Mouse (Mus musculus): ENCODE results near the gene Skor1.
A peak's percentile ranks its signal among the peaks of the same experiment; 100 is the strongest.

Skor1 gene

GRCm38 (mm10) chr9:63133659-63134058 is 15.1 kb downstream of the Skor1 start:
- DNase-seq (ENCODE audit: low spot score in 2 of 2) = no peak

GRCm38 (mm10) chr9:63132673-63133601 is 15.8 kb downstream of the Skor1 start:
- DNase-seq (ENCODE audit: low spot score in 2 of 2) = peak; percentile 92 to 94

- no peak for DNase-seq (ENCODE audit: low spot score in 2 of 2)
These were observed 16.7 kb downstream of the Skor1 start for GRCm38 (mm10) chr9:63131957-63132602.

GRCm38 (mm10) chr9:63129641-63130041 is 19.1 kb downstream of the Skor1 start:
- no peak for DNase-seq (ENCODE audit: low spot score in 2 of 2)

- no peak for DNase-seq (ENCODE audit: low spot score in 2 of 2)
These were observed 24.2 kb downstream of the Skor1 start for GRCm38 (mm10) chr9:63124512-63124911.

- peak; percentile 89 for DNase-seq (ENCODE audit: low spot score in 2 of 2)
These were observed 25.0 kb downstream of the Skor1 start for GRCm38 (mm10) chr9:63123451-63124438.

- DNase-seq (ENCODE audit: low spot score in 2 of 2) = no peak
These were observed 26.5 kb downstream of the Skor1 start for GRCm38 (mm10) chr9:63122161-63122833.

- DNase-seq (ENCODE audit: low spot score in 2 of 2) = no peak
These were observed 30.4 kb downstream of the Skor1 start for GRCm38 (mm10) chr9:63118385-63118784.

- DNase-seq (ENCODE audit: low spot score in 2 of 2) = no peak
These were observed 36.2 kb downstream of the Skor1 start for GRCm38 (mm10) chr9:63112514-63112913.

- DNase-seq (ENCODE audit: low spot score in 2 of 2) = no peak
These were observed 39.0 kb downstream of the Skor1 start for GRCm38 (mm10) chr9:63109782-63110087.

GRCm38 (mm10) chr9:63109020-63109781 is 39.6 kb downstream of the Skor1 start:
- peak; percentile 94 for DNase-seq (ENCODE audit: low spot score in 2 of 2)

GRCm38 (mm10) chr9:63108580-63108979 is 40.2 kb downstream of the Skor1 start:
- peak in 1 of 2 experiments; percentile 32 for DNase-seq (ENCODE audit: low spot score in 2 of 2)

- DNase-seq (ENCODE audit: low spot score in 2 of 2) = no peak
These were observed 48.1 kb downstream of the Skor1 start for GRCm38 (mm10) chr9:63100660-63101059.

- DNase-seq (ENCODE audit: low spot score in 2 of 2) = no peak
These were observed 48.9 kb downstream of the Skor1 start for GRCm38 (mm10) chr9:63099876-63100275.

- no peak for DNase-seq (ENCODE audit: low spot score in 2 of 2)
These were observed 49.4 kb downstream of the Skor1 start for GRCm38 (mm10) chr9:63099344-63099743.

- no peak for DNase-seq (ENCODE audit: low spot score in 2 of 2)
These were observed 49.9 kb downstream of the Skor1 start for GRCm38 (mm10) chr9:63098887-63099286.

- no peak for DNase-seq (ENCODE audit: low spot score in 2 of 2)
These were observed 51.6 kb downstream of the Skor1 start for GRCm38 (mm10) chr9:63097204-63097603.

GRCm38 (mm10) chr9:63094030-63094429 is 54.7 kb downstream of the Skor1 start:
- no peak for DNase-seq (ENCODE audit: low spot score in 2 of 2)

GRCm38 (mm10) chr9:63092567-63092966 is 56.2 kb downstream of the Skor1 start:
- DNase-seq (ENCODE audit: low spot score in 2 of 2) = no peak

- peak; percentile 82 to 86 for DNase-seq (ENCODE audit: low spot score in 2 of 2)
These were observed 56.7 kb downstream of the Skor1 start for GRCm38 (mm10) chr9:63091971-63092528.

Measured in urinary bladder, postnatal 4 days (tissue).